Mouse (Mus musculus) hindlimb bud, embryonic 11.5 days (tissue): ENCODE results near the gene Mysm1.

Experiments
- DNase-seq: peaks from one replicate; pipeline ENCODE4 v3.0.0-alpha.2; 2012; ENCODE audit warnings: low read depth, low spot score; ENCODE audit errors: extremely low spot score

Mysm1 gene

DNA sequence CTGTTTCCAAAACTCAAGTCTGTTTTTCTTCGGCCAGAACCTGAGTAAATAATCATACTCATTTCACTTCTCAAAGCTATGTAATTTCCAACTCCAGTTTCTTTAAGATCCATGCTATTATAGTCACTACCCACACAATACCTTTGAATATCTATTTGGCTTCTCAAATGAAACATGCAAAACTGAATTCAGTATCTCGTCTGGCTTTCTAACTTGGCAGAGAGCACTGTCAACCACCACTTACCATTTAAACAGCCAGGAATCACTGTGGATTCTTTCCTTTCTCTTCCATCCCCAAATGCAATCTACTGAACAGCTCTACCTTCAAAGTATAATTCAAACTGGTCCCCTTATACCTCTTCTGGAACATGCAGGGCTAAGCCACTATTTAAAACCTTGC lies 5.6 kb downstream of the Mysm1 start:
- DNase-seq: no peak

- DNase-seq: no peak
Measured at GRCm38 (mm10) chr4:94952773-94953172, 26.1 kb downstream of the Mysm1 start.

GRCm38 (mm10) chr4:94941221-94941855 lies 37.6 kb downstream of the Mysm1 start:
- DNase-seq: no peak

- DNase-seq: no peak
Measured at GRCm38 (mm10) chr4:94928743-94929142, 50.2 kb downstream of the Mysm1 start, which contains the start of gene Eqtn. TSS of gene Eqtn (minus strand) at chr4:94928843.

- DNase-seq: no peak
Measured at GRCm38 (mm10) chr4:94901780-94902179, 77.1 kb downstream of the Mysm1 start.

GRCm38 (mm10) chr4:94900744-94901143 lies 78.2 kb downstream of the Mysm1 start:
- peak; percentile 5 for DNase-seq
